Mouse (Mus musculus): ENCODE measurements around the gene Gbgt1. TPM values are rescaled to one million over a fixed set of nuclear protein-coding genes. Genes with fewer than 3 reads are reported as not detected.

The Gbgt1 gene
- polyA plus RNA-seq, 1 experiment from 2014 or later, result 0.22 TPM

GRCm38 (mm10) chr2:28537995-28538816 is 41.5 kb downstream of the Gbgt1 start:
- Histone ChIP-seq H3K36me3 (ENCODE audit: control insufficient read depth, insufficient read depth, low read length) (peaks cover 27% of the 10 kb centered on the region), H3K4me2 (ENCODE audit: low read length) (no peak overlapping the region; the same call in 1 of the 2 replicates), H3K27me3 (replicated peaks; ENCODE audit: control insufficient read depth, insufficient read depth, low read length) (no peaks in the 10 kb centered on the region), H3K9me3 (replicated peaks; ENCODE audit: control insufficient read depth, low read length) (no peaks in the 10 kb centered on the region), H3K9ac (ENCODE audit: low read length) (peak overlapping the region; percentile 1; the same call in 1 of the 2 replicates), H3K27ac (ENCODE audit: low read depth, low read length) (peak overlapping the region; percentile 63), H3K4me3 (ENCODE audit: low read depth, low read length) (no peak overlapping the region), H3K4me1 (ENCODE audit: control insufficient read depth, insufficient read depth, low read length) (peaks cover 69% of the 10 kb centered on the region)
- ATAC-seq (no peak), DNase-seq (ENCODE audit: low spot score) (no peak)
- WGBS, result 71% methylated on average over 8 of the region's 8 CpGs

DNA sequence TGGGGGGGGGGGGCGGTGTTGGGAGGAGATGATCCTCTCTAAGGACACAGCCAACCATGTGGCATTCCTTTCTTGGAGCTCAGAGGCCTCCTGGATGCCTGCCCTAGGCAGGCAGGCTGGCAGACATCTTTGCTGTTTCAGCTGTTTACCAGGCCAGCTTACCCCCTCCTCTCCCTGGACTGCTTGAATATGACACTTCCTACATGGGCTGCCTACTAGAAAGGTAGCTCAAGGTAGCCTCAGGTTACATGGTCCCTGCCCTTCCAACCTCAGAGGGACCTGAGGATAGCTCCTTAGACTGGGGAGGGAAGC is 42.1 kb downstream of the Gbgt1 start:
- H3K9ac ChIP-seq (ENCODE audit: low read length), result peak overlapping the region; percentile 0; the same call in 1 of the 2 replicates
- peaks cover 65% of the 10 kb centered on the region for H3K4me1 ChIP-seq (ENCODE audit: control insufficient read depth, insufficient read depth, low read length)
- ATAC-seq, result no peak
- H3K27ac ChIP-seq (ENCODE audit: low read depth, low read length), result peak overlapping the region; percentile 63
- DNase-seq (ENCODE audit: low spot score), result peak; percentile 54
- H3K4me3 ChIP-seq (ENCODE audit: low read depth, low read length), result no peak overlapping the region
- no peak overlapping the region for H3K4me2 ChIP-seq (ENCODE audit: low read length)
- no peaks in the 10 kb centered on the region for H3K27me3 ChIP-seq (replicated peaks; ENCODE audit: control insufficient read depth, insufficient read depth, low read length)
- WGBS, result 67% methylated on average over 1 of the region's 1 CpGs
- peaks cover 33% of the 10 kb centered on the region for H3K36me3 ChIP-seq (ENCODE audit: control insufficient read depth, insufficient read depth, low read length)
- H3K9me3 ChIP-seq (replicated peaks; ENCODE audit: control insufficient read depth, low read length), result no peaks in the 10 kb centered on the region

GRCm38 (mm10) chr2:28539206-28539605 is 42.5 kb downstream of the Gbgt1 start:
- Histone ChIP-seq H3K4me3 (ENCODE audit: low read depth, low read length) (no peak overlapping the region), H3K9ac (ENCODE audit: low read length) (peak overlapping the region; percentile 18), H3K27ac (ENCODE audit: low read depth, low read length) (peak overlapping the region; percentile 63), H3K36me3 (ENCODE audit: control insufficient read depth, insufficient read depth, low read length) (peaks cover 37% of the 10 kb centered on the region), H3K9me3 (replicated peaks; ENCODE audit: control insufficient read depth, low read length) (no peaks in the 10 kb centered on the region), H3K4me1 (ENCODE audit: control insufficient read depth, insufficient read depth, low read length) (peaks cover 61% of the 10 kb centered on the region), H3K27me3 (replicated peaks; ENCODE audit: control insufficient read depth, insufficient read depth, low read length) (no peaks in the 10 kb centered on the region), H3K4me2 (ENCODE audit: low read length) (no peak overlapping the region)
- ATAC-seq (peak; percentile 56), DNase-seq (ENCODE audit: low spot score) (peak; percentile 78)
- 53% methylated on average over 7 of the region's 7 CpGs for WGBS

GRCm38 (mm10) chr2:28539949-28540348 is 43.3 kb downstream of the Gbgt1 start:
- no peaks in the 10 kb centered on the region for H3K27me3 ChIP-seq (replicated peaks; ENCODE audit: control insufficient read depth, insufficient read depth, low read length)
- H3K9me3 ChIP-seq (replicated peaks; ENCODE audit: control insufficient read depth, low read length), result no peaks in the 10 kb centered on the region
- peaks cover 45% of the 10 kb centered on the region for H3K36me3 ChIP-seq (ENCODE audit: control insufficient read depth, insufficient read depth, low read length)
- WGBS, result 83% methylated on average over 2 of the region's 2 CpGs
- DNase-seq (ENCODE audit: low spot score), result no peak
- no peak overlapping the region for H3K4me3 ChIP-seq (ENCODE audit: low read depth, low read length)
- no peak overlapping the region for H3K9ac ChIP-seq (ENCODE audit: low read length)
- peaks cover 54% of the 10 kb centered on the region for H3K4me1 ChIP-seq (ENCODE audit: control insufficient read depth, insufficient read depth, low read length)
- ATAC-seq, result no peak
- H3K4me2 ChIP-seq (ENCODE audit: low read length), result no peak overlapping the region
- 0 out of 2 replicates have a peak overlapping the region, but pooled peaks have one; percentile 63 for H3K27ac ChIP-seq (ENCODE audit: low read depth, low read length)

- Histone ChIP-seq H3K36me3 (ENCODE audit: control insufficient read depth, insufficient read depth, low read length) (peaks cover 52% of the 10 kb centered on the region), H3K4me2 (ENCODE audit: low read length) (no peak overlapping the region), H3K4me1 (ENCODE audit: control insufficient read depth, insufficient read depth, low read length) (peaks cover 46% of the 10 kb centered on the region), H3K27ac (ENCODE audit: low read depth, low read length) (no peak overlapping the region), H3K9ac (ENCODE audit: low read length) (no peak overlapping the region), H3K27me3 (replicated peaks; ENCODE audit: control insufficient read depth, insufficient read depth, low read length) (no peaks in the 10 kb centered on the region), H3K9me3 (replicated peaks; ENCODE audit: control insufficient read depth, low read length) (no peaks in the 10 kb centered on the region), H3K4me3 (ENCODE audit: low read depth, low read length) (no peak overlapping the region)
- no peak for ATAC-seq
- no peak for DNase-seq (ENCODE audit: low spot score)
- 79% methylated on average over 8 of the region's 8 CpGs for WGBS
Measured at GRCm38 (mm10) chr2:28540587-28541227, 44.0 kb downstream of the Gbgt1 start.

- peaks cover 83% of the 10 kb centered on the region for H3K36me3 ChIP-seq (ENCODE audit: control insufficient read depth, insufficient read depth, low read length)
- WGBS, result 72% methylated on average over 8 of the region's 8 CpGs
- ATAC-seq, result no peak
- no peak overlapping the region for H3K9ac ChIP-seq (ENCODE audit: low read length)
- H3K27me3 ChIP-seq (replicated peaks; ENCODE audit: control insufficient read depth, insufficient read depth, low read length), result no peaks in the 10 kb centered on the region
- H3K4me3 ChIP-seq (ENCODE audit: low read depth, low read length), result no peak overlapping the region
- H3K4me2 ChIP-seq (ENCODE audit: low read length), result no peak overlapping the region
- peaks cover 16% of the 10 kb centered on the region for H3K4me1 ChIP-seq (ENCODE audit: control insufficient read depth, insufficient read depth, low read length)
- no peak overlapping the region for H3K27ac ChIP-seq (ENCODE audit: low read depth, low read length)
- DNase-seq (ENCODE audit: low spot score), result peak; percentile 35
- H3K9me3 ChIP-seq (replicated peaks; ENCODE audit: control insufficient read depth, low read length), result no peaks in the 10 kb centered on the region
Measured at GRCm38 (mm10) chr2:28543894-28544293, 47.2 kb downstream of the Gbgt1 start.

DNA sequence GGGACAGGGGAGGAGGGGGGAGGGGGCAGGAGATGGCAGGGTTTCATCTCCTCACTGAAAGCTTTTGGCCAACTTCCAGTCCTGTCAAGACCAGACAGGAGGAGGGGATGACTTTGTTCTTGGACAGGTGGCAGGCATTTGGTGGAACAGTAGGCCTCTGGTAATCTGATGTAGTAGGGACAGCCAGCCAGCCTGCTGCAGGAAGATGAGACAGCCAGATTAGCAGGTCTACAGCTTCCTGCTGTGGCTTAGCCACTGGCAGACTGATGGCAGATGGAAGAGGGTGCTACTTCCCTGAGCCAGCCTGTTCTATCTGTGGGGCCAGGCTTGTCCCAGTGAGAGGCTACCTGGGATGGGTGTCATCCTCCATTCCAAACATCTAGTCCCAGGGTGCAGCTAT is 49.3 kb downstream of the Gbgt1 start:
- H3K9me3 ChIP-seq (replicated peaks; ENCODE audit: control insufficient read depth, low read length), result no peaks in the 10 kb centered on the region
- no peak overlapping the region for H3K4me3 ChIP-seq (ENCODE audit: low read depth, low read length)
- H3K36me3 ChIP-seq (ENCODE audit: control insufficient read depth, insufficient read depth, low read length), result peaks cover 96% of the 10 kb centered on the region
- ATAC-seq (peak; percentile 41; the same call in 1 of the 2 replicates), DNase-seq (ENCODE audit: low spot score) (peak; percentile 48)
- no peaks in the 10 kb centered on the region for H3K4me1 ChIP-seq (ENCODE audit: control insufficient read depth, insufficient read depth, low read length)
- H3K27me3 ChIP-seq (replicated peaks; ENCODE audit: control insufficient read depth, insufficient read depth, low read length), result no peaks in the 10 kb centered on the region
- H3K4me2 ChIP-seq (ENCODE audit: low read length), result no peak overlapping the region
- peak overlapping the region; percentile 54 for H3K27ac ChIP-seq (ENCODE audit: low read depth, low read length)
- no peak overlapping the region for H3K9ac ChIP-seq (ENCODE audit: low read length)

DNA sequence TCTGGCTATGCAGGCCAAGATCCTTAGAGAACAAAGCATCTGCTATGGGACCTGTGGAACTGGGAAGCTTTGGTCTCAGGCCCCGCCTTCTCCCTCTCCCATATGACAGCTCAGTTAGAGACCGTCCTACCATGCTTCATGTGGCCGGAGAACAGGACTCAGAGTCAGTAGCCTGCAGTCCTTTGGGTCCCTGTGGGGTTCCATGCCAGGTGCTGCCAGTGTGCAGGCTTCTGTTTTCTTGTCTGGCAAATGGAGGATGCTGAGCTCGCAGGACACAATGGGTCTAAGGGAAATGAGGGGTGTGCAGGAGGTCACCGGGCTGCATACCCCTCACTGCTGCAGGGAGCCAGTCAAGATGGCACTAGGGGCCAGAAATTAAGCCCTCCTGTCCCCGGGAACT is 49.9 kb downstream of the Gbgt1 start:
- Histone ChIP-seq H3K27me3 (replicated peaks; ENCODE audit: control insufficient read depth, insufficient read depth, low read length) (no peaks in the 10 kb centered on the region), H3K4me3 (ENCODE audit: low read depth, low read length) (no peak overlapping the region), H3K9me3 (replicated peaks; ENCODE audit: control insufficient read depth, low read length) (no peaks in the 10 kb centered on the region), H3K27ac (ENCODE audit: low read depth, low read length) (peak overlapping the region; percentile 54; the same call in 1 of the 2 replicates), H3K9ac (ENCODE audit: low read length) (no peak overlapping the region), H3K36me3 (ENCODE audit: control insufficient read depth, insufficient read depth, low read length) (peaks cover 99% of the 10 kb centered on the region), H3K4me2 (ENCODE audit: low read length) (no peak overlapping the region), H3K4me1 (ENCODE audit: control insufficient read depth, insufficient read depth, low read length) (no peaks in the 10 kb centered on the region)
- 79% methylated on average over 6 of the region's 6 CpGs for WGBS
- ATAC-seq (no peak), DNase-seq (ENCODE audit: low spot score) (no peak)

Data from forebrain, embryonic 14.5 days (tissue).